Mouse (Mus musculus) E14TG2a.4 (cell line): ENCODE measurements around the gene Cdrt4.

Source experiments
- H3K27me3 ChIP-seq: 2 replicates; pipeline ENCODE4 v1.6.1; 2014; ENCODE audit warnings: low read length, control low read depth; ENCODE audit not compliant: insufficient read depth
- H3K36me3 ChIP-seq: 2 replicates; pipeline ENCODE4 v1.6.1; 2014; ENCODE audit warnings: low read length, control low read depth; ENCODE audit not compliant: insufficient read depth
- H3K4me1 ChIP-seq: replicated peaks from 2 replicates; pipeline ENCODE4 v1.6.1; 2014; ENCODE audit warnings: low read depth, low read length, control low read depth
- H3K4me3 ChIP-seq: replicated peaks from 2 replicates; pipeline ENCODE4 v1.5.1; 2014; ENCODE audit warnings: mild to moderate bottlenecking, low read length
- H3K9me3 ChIP-seq: 2 replicates; pipeline ENCODE4 v1.6.1; 2014; ENCODE audit warnings: low read length, control low read depth
- CTCF ChIP-seq: conservative IDR thresholded peaks from 2 replicates; pipeline ENCODE4 v1.5.1; 2014; ENCODE audit warnings: low read length
- NANOG ChIP-seq: IDR thresholded peaks from 2 replicates; pipeline ENCODE4 v1.6.1; 2014; ENCODE audit warnings: borderline replicate concordance, low read length, mixed read lengths
- POU5F1 ChIP-seq: IDR thresholded peaks from 2 replicates; pipeline ENCODE4 v1.6.1; 2014; ENCODE audit warnings: low read length, borderline replicate concordance

Gene Cdrt4

DNA sequence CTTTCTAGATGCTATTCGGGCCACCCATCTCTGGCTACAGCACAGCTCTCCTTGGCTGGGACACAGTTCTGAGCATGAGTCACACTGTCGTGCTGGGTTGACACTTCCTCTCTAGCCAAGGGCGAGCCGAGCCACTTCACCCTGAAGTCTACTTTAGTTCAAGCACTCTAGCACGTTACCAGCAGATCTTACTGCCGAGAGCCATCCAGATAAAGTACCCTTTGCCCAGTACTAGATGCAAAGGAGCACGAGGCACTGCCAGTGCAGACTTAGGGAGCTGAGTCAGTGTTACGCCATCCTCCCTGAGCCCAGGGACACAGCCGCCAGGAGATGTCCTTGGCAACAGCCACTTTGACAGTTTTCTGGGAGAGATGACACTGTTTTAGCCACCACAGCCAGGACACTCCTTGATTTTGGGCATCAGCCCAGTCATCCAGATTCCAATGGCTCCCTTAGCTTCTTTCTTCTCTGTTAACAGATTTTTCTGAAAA lies 75.7 kb downstream of the Cdrt4 start:
- Histone ChIP-seq H3K9me3 (no peaks in the 10 kb centered on the region), H3K4me1 (0 out of 2 replicates have a peak, but pooled peaks cover 3% of the 10 kb centered on the region), H3K4me3 (no peak overlapping the region), H3K36me3 (no peaks in the 10 kb centered on the region), H3K27me3 (no peaks in the 10 kb centered on the region)
- TF ChIP-seq NANOG (no peak), POU5F1 (no peak), CTCF (no peak)

DNA sequence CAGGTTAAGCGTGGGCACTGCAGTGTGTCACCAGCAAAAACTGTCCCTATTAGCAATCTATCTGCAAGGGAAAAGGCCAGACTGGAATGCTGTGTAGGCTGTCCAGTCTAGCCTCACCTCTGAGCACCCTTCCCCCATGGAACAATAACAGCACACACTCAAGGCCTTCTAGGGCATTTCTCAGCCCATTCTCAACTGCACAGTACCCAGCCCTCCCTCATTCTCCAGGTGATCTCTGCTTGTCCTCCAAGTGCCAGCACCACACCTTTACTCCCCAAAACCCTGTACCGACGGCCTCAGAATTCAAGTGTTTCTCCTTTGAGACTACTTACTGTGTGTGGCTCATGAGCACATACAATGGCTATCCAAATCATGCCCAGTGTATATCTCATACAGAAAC lies 77.1 kb downstream of the Cdrt4 start:
- Histone ChIP-seq H3K4me1 (0 out of 2 replicates have a peak, but pooled peaks cover 3% of the 10 kb centered on the region), H3K4me3 (no peak overlapping the region), H3K9me3 (no peaks in the 10 kb centered on the region), H3K27me3 (no peaks in the 10 kb centered on the region), H3K36me3 (no peaks in the 10 kb centered on the region)
- TF ChIP-seq POU5F1, result no peak
- no peak for TF ChIP-seq CTCF
- TF ChIP-seq NANOG, result no peak

DNA sequence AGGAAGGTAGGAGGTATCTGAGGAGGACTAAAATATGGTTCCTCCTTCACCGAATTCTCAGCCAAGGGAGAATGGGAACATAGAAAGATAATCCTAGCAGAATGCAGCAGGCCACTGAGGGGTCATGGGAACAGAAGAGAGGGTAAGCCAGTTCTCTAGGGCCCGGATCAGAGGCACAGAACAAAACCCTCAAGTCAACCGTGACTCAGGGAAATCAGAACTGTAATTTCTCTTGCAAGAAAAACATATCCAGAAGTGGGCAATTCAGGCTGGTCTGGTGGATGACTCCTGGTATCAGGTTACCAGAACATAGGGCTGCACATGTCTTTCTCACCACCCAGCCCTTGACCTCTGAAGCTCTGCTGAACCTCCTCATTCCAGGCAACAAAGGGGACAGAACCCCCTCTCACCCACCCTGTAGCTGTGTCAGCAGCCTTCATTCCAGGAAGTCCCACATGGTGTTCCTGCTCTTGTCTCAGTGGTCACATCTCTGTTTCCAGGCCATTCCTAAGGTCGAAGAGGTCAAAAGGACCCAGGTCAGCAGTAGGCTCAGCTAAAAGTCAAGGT lies 78.2 kb downstream of the Cdrt4 start:
- Histone ChIP-seq H3K4me1 (0 out of 2 replicates have a peak, but pooled peaks cover 3% of the 10 kb centered on the region), H3K27me3 (no peaks in the 10 kb centered on the region), H3K4me3 (no peak overlapping the region), H3K9me3 (no peaks in the 10 kb centered on the region), H3K36me3 (no peaks in the 10 kb centered on the region)
- TF ChIP-seq POU5F1, result no peak
- TF ChIP-seq NANOG, result no peak
- no peak for TF ChIP-seq CTCF

DNA sequence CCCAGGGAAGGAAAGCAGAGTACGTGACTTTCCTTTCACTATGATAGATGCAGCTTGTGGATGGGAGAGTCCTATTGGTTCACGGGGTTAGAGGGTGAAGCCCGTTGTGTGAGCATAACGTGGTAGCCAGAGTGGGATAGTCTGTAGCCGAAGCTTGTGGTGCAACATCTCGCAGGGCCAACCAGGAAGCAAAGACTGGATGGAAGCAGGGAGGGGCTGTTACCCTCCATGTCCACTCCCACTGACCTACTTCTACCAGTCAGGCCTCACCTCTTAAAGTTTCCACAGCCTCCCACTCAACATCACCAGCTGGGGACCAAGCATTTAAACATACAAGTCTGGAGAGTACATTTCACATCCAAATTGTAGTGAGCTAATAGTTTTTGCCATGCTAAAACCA lies 78.7 kb downstream of the Cdrt4 start:
- no peaks in the 10 kb centered on the region for H3K9me3 ChIP-seq
- H3K4me3 ChIP-seq, result no peak overlapping the region
- no peaks in the 10 kb centered on the region for H3K36me3 ChIP-seq
- H3K27me3 ChIP-seq, result no peaks in the 10 kb centered on the region
- 0 out of 2 replicates have a peak, but pooled peaks cover 3% of the 10 kb centered on the region for H3K4me1 ChIP-seq
- TF ChIP-seq CTCF (no peak), NANOG (no peak), POU5F1 (no peak)

DNA sequence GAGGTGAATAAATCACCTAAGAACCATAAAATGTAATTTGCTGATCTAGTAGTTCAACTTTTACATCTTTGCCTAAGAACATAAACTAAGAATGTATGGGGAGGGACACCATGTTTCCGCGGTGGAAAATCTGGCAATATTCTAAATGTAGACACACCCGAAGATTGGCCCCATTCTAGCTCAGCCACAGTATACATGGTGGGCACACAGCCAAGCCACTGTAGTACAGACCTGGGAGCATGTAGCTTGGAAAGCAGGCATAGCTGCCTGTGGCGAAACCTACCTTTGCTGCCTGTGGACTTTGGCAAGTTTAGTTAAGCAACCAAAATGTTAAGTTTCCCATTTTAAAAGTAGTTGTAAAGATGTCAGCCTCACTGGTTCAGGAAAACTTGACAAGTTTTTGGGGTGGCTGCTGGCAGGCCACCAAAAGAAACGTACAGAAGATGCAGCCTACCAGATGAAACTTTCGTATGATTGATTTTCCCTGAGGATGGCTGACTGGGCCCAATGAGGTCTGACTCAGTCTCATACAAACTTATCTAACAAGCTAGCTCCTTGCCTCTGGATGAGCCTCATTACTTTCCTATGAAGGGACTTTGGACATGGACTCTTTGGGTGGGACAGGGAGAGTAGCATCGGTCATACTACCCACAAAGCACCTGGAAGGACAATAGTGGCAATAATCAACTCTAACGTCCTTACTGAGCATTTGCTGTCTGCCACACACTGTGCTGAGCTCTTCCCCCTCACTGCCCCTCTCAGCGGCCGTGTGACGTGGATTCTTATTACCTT lies 84.6 kb downstream of the Cdrt4 start:
- H3K27me3 ChIP-seq, result no peaks in the 10 kb centered on the region
- H3K4me3 ChIP-seq, result no peak overlapping the region
- H3K4me1 ChIP-seq, result peaks cover 11% of the 10 kb centered on the region
- no peak for TF ChIP-seq CTCF
- TF ChIP-seq POU5F1, result no peak
- no peak for TF ChIP-seq NANOG
- H3K9me3 ChIP-seq, result no peaks in the 10 kb centered on the region
- H3K36me3 ChIP-seq, result no peaks in the 10 kb centered on the region

DNA sequence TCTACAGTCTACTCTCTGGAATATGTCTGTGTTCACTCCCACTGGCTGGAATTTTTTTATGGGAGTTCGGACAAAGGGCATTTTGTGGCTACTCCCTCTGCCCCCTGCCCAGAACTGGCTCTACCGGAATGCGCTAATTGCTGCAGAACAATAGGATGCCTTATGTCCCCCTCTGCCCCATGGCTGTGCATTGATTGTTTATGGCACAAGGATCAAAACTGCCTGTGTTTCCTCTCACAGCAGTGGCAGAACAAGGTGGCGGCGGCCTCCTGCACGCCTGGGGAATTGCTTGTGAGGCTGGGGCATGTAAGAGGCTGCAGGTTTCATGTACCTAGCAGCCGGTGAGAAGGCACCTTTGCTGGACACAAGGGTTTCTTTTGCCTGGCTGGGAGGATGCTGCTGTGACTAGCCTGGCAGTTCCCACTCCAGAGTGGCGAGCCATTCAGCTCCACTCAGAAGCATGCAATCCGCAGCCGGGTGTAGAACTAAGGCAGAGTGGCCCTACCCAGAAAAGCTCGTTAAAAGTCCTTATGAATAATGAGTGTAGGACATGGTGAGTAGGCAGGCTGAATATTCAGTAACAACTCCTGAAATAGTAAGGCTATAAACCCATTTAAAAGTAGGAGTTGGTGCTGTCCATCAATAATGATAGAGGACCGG lies 89.1 kb downstream of the Cdrt4 start:
- Histone ChIP-seq H3K4me1 (peaks cover 15% of the 10 kb centered on the region), H3K4me3 (0 out of 2 replicates have a peak overlapping the region, but pooled peaks have one; percentile 10), H3K36me3 (no peaks in the 10 kb centered on the region), H3K27me3 (no peaks in the 10 kb centered on the region), H3K9me3 (no peaks in the 10 kb centered on the region)
- TF ChIP-seq POU5F1, result no peak
- peak; percentile 38 for TF ChIP-seq NANOG
